15 mouse cellular contexts compared by ENCODE assay signal in the genomic region with DNA sequence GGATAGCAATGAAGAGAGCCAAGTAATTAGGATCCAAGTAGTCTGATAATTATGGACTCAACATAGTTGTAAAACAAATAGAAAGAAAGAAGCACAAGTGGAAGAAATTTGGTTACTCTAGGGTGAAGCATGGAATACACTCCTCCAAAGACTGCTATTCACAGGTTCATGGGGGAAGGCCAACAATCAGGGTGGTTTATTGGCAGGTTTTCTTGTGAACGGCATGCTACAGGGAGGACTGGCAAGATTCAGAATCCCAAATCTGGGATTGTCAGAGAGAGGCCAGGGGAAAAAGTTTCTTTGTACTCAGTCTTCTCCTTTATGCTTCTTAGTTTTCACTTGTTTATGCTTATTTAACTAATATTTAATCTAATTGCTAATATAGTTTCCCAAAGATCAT.
"Had no signal": no experiment of that assay in that cellular context is flagged by ENCODE, and none has a peak within 500 bp of the region (broad histone marks: within the 10 kb centered on the region; RNA-seq: fewer than 3 reads in every experiment).

No protein-coding gene starts in this region.

- H3K4me2 ChIP-seq: lung, embryonic 14.5 days; midbrain, embryonic 12.5 days; neural tube, embryonic 13.5 days; neural tube, embryonic 15.5 days; stomach, embryonic 15.5 days had no signal

- H3K27me3 ChIP-seq: midbrain, embryonic 12.5 days; neural tube, embryonic 13.5 days; neural tube, embryonic 15.5 days; stomach, embryonic 15.5 days had no signal

- H3K36me3 ChIP-seq: midbrain, embryonic 10.5 days; midbrain, embryonic 12.5 days; neural tube, embryonic 13.5 days; neural tube, embryonic 15.5 days; stomach, embryonic 15.5 days had no signal

- H3K9ac ChIP-seq: lung, embryonic 14.5 days; midbrain, embryonic 12.5 days; neural tube, embryonic 13.5 days; neural tube, embryonic 15.5 days; stomach, embryonic 15.5 days had no signal

- H3K9me3 ChIP-seq: midbrain, embryonic 10.5 days; midbrain, embryonic 12.5 days; neural tube, embryonic 13.5 days; neural tube, embryonic 15.5 days; stomach, embryonic 15.5 days had no signal

- DNase-seq: lung, adult 18-20 months; lung, embryonic 14.5 days; lung, postnatal 10 days; lung, postnatal 4 days; right cerebral cortex, postnatal 14 days; thymus, adult 2 months; thymus, postnatal 25 days; thymus, postnatal 4 days had no signal

- H3K4me3 ChIP-seq: midbrain, embryonic 10.5 days; midbrain, embryonic 12.5 days; myocyte; neural tube, embryonic 13.5 days; neural tube, embryonic 15.5 days; stomach, embryonic 15.5 days had no signal

- H3K4me1 ChIP-seq: midbrain, embryonic 10.5 days; midbrain, embryonic 12.5 days; neural tube, embryonic 13.5 days; neural tube, embryonic 15.5 days; stomach, embryonic 15.5 days had no signal

- H3K27ac ChIP-seq: midbrain, embryonic 10.5 days; midbrain, embryonic 12.5 days; neural tube, embryonic 13.5 days; neural tube, embryonic 15.5 days; stomach, embryonic 15.5 days; stomach, postnatal 0 days had no signal
